Mouse (Mus musculus): ENCODE data around the gene Ush2a.

- TF ChIP-seq CTCF (IDR thresholded peaks at IDR 0.05; ENCODE audit: extremely low read depth, insufficient read depth, low read length) (no peak), POLR2A (IDR thresholded peaks at IDR 0.05; ENCODE audit: extremely low read depth, insufficient read depth, low read length) (no peak)
Observed at GRCm38 (mm10) chr1:188464653-188465052, 202.8 kb downstream of the Ush2a start.

Data from cortical plate, adult 2 months (tissue).